Mouse (Mus musculus): Measurements from ENCODE around the gene Gng8. TPM values are rescaled to one million over a fixed set of nuclear protein-coding genes. Genes with fewer than 3 reads are reported as not detected.

Gng8 gene
- polyA plus RNA-seq, 1 experiment from 2014 or later = 18.5 TPM

- H3K27me3 ChIP-seq (ENCODE audit: low read depth, poor library complexity, severe bottlenecking) = peaks cover 12% of the 10 kb centered on the region; the same call in 1 of the 2 replicates
- H3K9me3 ChIP-seq (replicated peaks) = peaks cover 4% of the 10 kb centered on the region
- peak; percentile 88 for DNase-seq (ENCODE audit: low spot score)
- H3K4me1 ChIP-seq = peaks cover 54% of the 10 kb centered on the region
- H3K4me3 ChIP-seq = peak overlapping the region; percentile 30
- peaks cover 67% of the 10 kb centered on the region for H3K36me3 ChIP-seq
- WGBS = 19% methylated on average over 9 of the region's 9 CpGs
- H3K27ac ChIP-seq = peak overlapping the region; percentile 96
These were observed 11.6 kb upstream of the Gng8 start for GRCm38 (mm10) chr7:16879796-16880547.

GRCm38 (mm10) chr7:16880615-16881014, 11.0 kb upstream of the Gng8 start:
- Histone ChIP-seq H3K4me3 (peak overlapping the region; percentile 30), H3K4me1 (peaks cover 56% of the 10 kb centered on the region), H3K9me3 (replicated peaks) (peaks cover 9% of the 10 kb centered on the region), H3K36me3 (peaks cover 74% of the 10 kb centered on the region), H3K27me3 (ENCODE audit: low read depth, poor library complexity, severe bottlenecking) (peaks cover 19% of the 10 kb centered on the region), H3K27ac (peak overlapping the region; percentile 96)
- no peak for DNase-seq (ENCODE audit: low spot score)
- WGBS = 17% methylated on average over 5 of the region's 5 CpGs

GRCm38 (mm10) chr7:16883162-16883561, 8.4 kb upstream of the Gng8 start:
- peaks cover 18% of the 10 kb centered on the region for H3K9me3 ChIP-seq (replicated peaks)
- WGBS = 94% methylated on average over 6 of the region's 6 CpGs
- H3K27ac ChIP-seq = no peak overlapping the region
- peaks cover 31% of the 10 kb centered on the region for H3K27me3 ChIP-seq (ENCODE audit: low read depth, poor library complexity, severe bottlenecking)
- H3K36me3 ChIP-seq = peaks cover 93% of the 10 kb centered on the region
- DNase-seq (ENCODE audit: low spot score) = no peak
- H3K4me3 ChIP-seq = no peak overlapping the region
- peaks cover 39% of the 10 kb centered on the region for H3K4me1 ChIP-seq

DNA sequence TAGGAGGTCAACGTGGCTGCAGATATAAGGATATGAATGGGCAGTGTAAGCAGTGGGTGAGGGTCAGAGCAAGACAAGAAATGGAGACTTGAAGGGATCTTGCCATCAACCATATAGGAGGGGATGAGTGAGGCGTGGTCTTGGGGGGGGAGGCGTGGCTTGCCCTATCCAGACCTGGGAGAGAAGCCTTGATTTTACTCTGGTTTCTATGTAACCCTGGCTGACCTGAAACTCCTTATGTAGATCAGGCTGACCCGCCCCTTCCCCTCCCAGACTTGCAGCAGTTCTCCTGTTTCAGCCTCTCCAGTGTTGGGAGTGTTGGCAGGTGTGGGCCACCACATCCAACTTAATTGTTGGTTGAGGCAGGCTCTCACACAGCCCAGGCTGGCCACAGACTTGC, 7.3 kb upstream of the Gng8 start:
- H3K27ac ChIP-seq = peak overlapping the region; percentile 15; the same call in 1 of the 2 replicates
- H3K36me3 ChIP-seq = peaks cover 91% of the 10 kb centered on the region
- no peak for DNase-seq (ENCODE audit: low spot score)
- WGBS = 54% methylated on average over 4 of the region's 4 CpGs
- peaks cover 38% of the 10 kb centered on the region for H3K4me1 ChIP-seq
- peaks cover 31% of the 10 kb centered on the region for H3K27me3 ChIP-seq (ENCODE audit: low read depth, poor library complexity, severe bottlenecking)
- peaks cover 18% of the 10 kb centered on the region for H3K9me3 ChIP-seq (replicated peaks)
- no peak overlapping the region for H3K4me3 ChIP-seq

DNA sequence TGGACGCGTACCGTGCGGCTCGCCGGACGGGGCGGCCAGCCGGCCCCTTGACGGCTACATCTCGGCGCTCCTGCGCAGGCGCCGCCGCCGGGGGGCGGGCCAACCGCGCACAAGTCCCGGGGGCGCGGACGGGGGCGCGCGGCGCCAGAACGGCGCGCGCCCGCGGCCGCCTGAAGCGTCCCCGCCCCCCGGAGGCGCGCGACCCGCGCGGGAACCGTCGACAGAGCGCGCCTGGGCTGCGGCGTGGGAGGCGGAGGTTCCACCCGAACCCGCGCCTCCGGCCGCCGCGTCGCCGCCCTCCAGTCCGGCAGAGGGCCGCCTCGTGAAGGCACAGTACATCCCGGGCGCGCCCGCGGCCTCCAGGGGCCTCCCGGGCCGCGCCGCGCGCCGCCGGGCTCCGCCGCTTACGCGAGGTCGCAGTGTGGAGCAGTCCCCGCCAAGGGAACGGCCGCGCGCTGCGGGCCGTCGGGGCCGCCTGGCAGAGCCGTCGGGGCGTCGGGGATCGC, 6.3 kb upstream of the Gng8 start:
- peaks cover 18% of the 10 kb centered on the region for H3K9me3 ChIP-seq (replicated peaks)
- peaks cover 31% of the 10 kb centered on the region for H3K27me3 ChIP-seq (ENCODE audit: low read depth, poor library complexity, severe bottlenecking)
- no peak for DNase-seq (ENCODE audit: low spot score)
- peaks cover 32% of the 10 kb centered on the region for H3K4me1 ChIP-seq
- peak overlapping the region; percentile 80 for H3K27ac ChIP-seq
- H3K4me3 ChIP-seq = peak overlapping the region; percentile 29
- WGBS = 25% methylated on average over 95 of the region's 95 CpGs
- H3K36me3 ChIP-seq = peaks cover 92% of the 10 kb centered on the region

- H3K27ac ChIP-seq = peak overlapping the region; percentile 80
- WGBS = 49% methylated on average over 59 of the region's 59 CpGs
These were observed 5.7 kb upstream of the Gng8 start for GRCm38 (mm10) chr7:16885905-16886304.

GRCm38 (mm10) chr7:16890536-16890935, 1.1 kb upstream of the Gng8 start:
- peaks cover 42% of the 10 kb centered on the region for H3K36me3 ChIP-seq
- H3K27me3 ChIP-seq (ENCODE audit: low read depth, poor library complexity, severe bottlenecking) = peaks cover 35% of the 10 kb centered on the region
- 13% methylated on average over 6 of the region's 6 CpGs for WGBS
- H3K4me3 ChIP-seq = peak overlapping the region; percentile 53
- DNase-seq (ENCODE audit: low spot score) = no peak
- peak overlapping the region; percentile 94 for H3K27ac ChIP-seq
- peaks cover 9% of the 10 kb centered on the region for H3K9me3 ChIP-seq (replicated peaks)
- H3K4me1 ChIP-seq = peaks cover 61% of the 10 kb centered on the region

More at GRCm38 (mm10) chr7:16885905-16886304, 5.7 kb upstream of the Gng8 start:
- Histone ChIP-seq H3K27me3 (ENCODE audit: low read depth, poor library complexity, severe bottlenecking) (peaks cover 31% of the 10 kb centered on the region), H3K4me3 (peak overlapping the region; percentile 29), H3K36me3 (peaks cover 88% of the 10 kb centered on the region), H3K4me1 (peaks cover 32% of the 10 kb centered on the region), H3K9me3 (replicated peaks) (peaks cover 18% of the 10 kb centered on the region)
- DNase-seq (ENCODE audit: low spot score) = no peak

DNA sequence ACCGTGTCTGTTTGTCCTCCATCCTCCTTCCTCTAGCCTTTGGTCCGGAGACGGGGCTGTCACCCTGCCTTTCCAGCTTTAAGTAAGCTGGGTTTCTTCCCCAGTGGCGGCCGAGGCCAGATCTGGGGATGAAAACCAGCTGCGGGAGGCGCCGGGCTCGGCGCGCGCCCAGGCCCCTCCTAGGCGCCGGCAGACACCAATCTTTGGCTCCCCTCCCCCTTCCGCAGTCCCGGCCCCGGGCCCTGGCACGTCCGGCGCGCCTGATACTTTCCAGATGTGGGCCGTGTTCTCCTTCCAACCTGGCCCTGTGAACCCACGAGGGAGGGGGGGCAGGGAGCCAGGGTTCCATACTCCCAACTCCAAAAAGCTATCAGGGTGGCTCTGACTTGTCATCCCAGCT, 642 bp upstream of the Gng8 start:
- H3K36me3 ChIP-seq = peaks cover 37% of the 10 kb centered on the region
- peaks cover 62% of the 10 kb centered on the region for H3K4me1 ChIP-seq
- H3K9me3 ChIP-seq (replicated peaks) = peaks cover 5% of the 10 kb centered on the region
- peak overlapping the region; percentile 94 for H3K27ac ChIP-seq
- under 1% methylated on average over 23 of the region's 23 CpGs for WGBS
- peak; percentile 99 for DNase-seq (ENCODE audit: low spot score)
- peak overlapping the region; percentile 53 for H3K4me3 ChIP-seq
- peaks cover 30% of the 10 kb centered on the region for H3K27me3 ChIP-seq (ENCODE audit: low read depth, poor library complexity, severe bottlenecking)

GRCm38 (mm10) chr7:16892352-16892730, 755 bp downstream of the Gng8 start:
- H3K27me3 ChIP-seq (ENCODE audit: low read depth, poor library complexity, severe bottlenecking) = peaks cover 22% of the 10 kb centered on the region
- DNase-seq (ENCODE audit: low spot score) = no peak
- H3K4me1 ChIP-seq = peaks cover 62% of the 10 kb centered on the region
- H3K4me3 ChIP-seq = peak overlapping the region; percentile 53
- H3K9me3 ChIP-seq (replicated peaks) = no peaks in the 10 kb centered on the region; the same call in 1 of the 2 replicates
- peaks cover 37% of the 10 kb centered on the region for H3K36me3 ChIP-seq
- WGBS = 46% methylated on average over 9 of the region's 9 CpGs
- H3K27ac ChIP-seq = peak overlapping the region; percentile 94

DNA sequence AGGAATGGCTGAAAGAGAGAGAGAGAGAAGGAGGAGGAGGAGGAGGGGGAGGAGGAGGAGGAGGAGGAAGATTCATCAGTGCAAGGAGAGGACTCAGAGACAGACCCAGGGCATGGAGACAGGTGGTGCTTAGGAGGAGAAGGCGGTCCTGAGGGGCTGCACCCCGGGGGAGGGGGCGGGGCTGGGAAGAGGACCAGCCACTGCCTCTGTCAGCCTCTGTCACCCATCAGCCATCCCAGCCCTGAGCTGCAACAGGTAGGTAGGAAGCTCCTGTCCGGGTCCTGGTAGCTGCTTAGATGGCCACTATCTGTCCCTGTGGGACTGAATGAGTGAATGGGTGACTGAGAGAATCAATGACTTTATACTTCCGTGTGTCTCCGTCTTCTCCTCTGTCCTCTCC, 2.0 kb downstream of the Gng8 start:
- peaks cover 22% of the 10 kb centered on the region for H3K27me3 ChIP-seq (ENCODE audit: low read depth, poor library complexity, severe bottlenecking)
- peaks cover 57% of the 10 kb centered on the region for H3K4me1 ChIP-seq
- peaks cover 25% of the 10 kb centered on the region for H3K36me3 ChIP-seq
- H3K9me3 ChIP-seq (replicated peaks) = no peaks in the 10 kb centered on the region; the same call in 1 of the 2 replicates
- peak overlapping the region; percentile 65; the same call in 1 of the 2 replicates for H3K27ac ChIP-seq
- WGBS = 5% methylated on average over 6 of the region's 6 CpGs
- no peak for DNase-seq (ENCODE audit: low spot score)
- peak overlapping the region; percentile 53 for H3K4me3 ChIP-seq

DNA sequence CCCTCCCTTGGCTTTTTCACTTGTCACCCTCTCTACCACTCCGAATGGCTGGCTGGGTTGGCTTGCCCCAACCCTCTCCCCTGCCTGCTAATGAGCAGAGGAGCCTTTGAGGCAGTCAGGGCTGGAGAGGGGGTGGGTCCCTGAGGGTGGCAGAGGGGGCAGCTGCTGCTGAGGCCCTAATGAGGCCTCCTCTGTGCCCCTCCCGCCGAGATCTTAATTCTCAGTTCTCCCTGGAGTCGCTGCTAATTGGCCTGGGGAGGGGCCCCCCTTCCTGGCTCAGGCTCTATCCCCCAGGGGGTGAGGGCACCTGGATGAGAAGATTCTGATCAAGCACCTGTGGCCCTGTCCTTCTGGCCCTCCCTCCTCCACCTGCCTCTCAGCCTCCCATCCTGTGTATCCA, 2.7 kb downstream of the Gng8 start:
- DNase-seq (ENCODE audit: low spot score) = no peak
- Histone ChIP-seq H3K36me3 (peaks cover 20% of the 10 kb centered on the region), H3K27ac (peak overlapping the region; percentile 65), H3K4me3 (peak overlapping the region; percentile 53), H3K4me1 (peaks cover 57% of the 10 kb centered on the region), H3K27me3 (ENCODE audit: low read depth, poor library complexity, severe bottlenecking) (peaks cover 22% of the 10 kb centered on the region), H3K9me3 (replicated peaks) (no peaks in the 10 kb centered on the region; the same call in 1 of the 2 replicates)
- WGBS = 0% methylated on average over 4 of the region's 4 CpGs

- H3K36me3 ChIP-seq = peaks cover 14% of the 10 kb centered on the region
- no peaks in the 10 kb centered on the region for H3K9me3 ChIP-seq (replicated peaks)
- H3K4me1 ChIP-seq = peaks cover 57% of the 10 kb centered on the region
- DNase-seq (ENCODE audit: low spot score) = peak; percentile 91
- H3K4me3 ChIP-seq = peak overlapping the region; percentile 53
- WGBS = under 1% methylated on average over 24 of the region's 24 CpGs
- peaks cover 22% of the 10 kb centered on the region for H3K27me3 ChIP-seq (ENCODE audit: low read depth, poor library complexity, severe bottlenecking)
- H3K27ac ChIP-seq = peak overlapping the region; percentile 65
These were observed 3.4 kb downstream of the Gng8 start for GRCm38 (mm10) chr7:16895000-16895399.

- H3K9me3 ChIP-seq (replicated peaks) = no peaks in the 10 kb centered on the region
- 31% methylated on average over 10 of the region's 10 CpGs for WGBS
- peak overlapping the region; percentile 65; the same call in 1 of the 2 replicates for H3K27ac ChIP-seq
- H3K36me3 ChIP-seq = peaks cover 14% of the 10 kb centered on the region
- H3K4me1 ChIP-seq = peaks cover 57% of the 10 kb centered on the region
- peaks cover 24% of the 10 kb centered on the region for H3K27me3 ChIP-seq (ENCODE audit: low read depth, poor library complexity, severe bottlenecking)
- no peak for DNase-seq (ENCODE audit: low spot score)
- peak overlapping the region; percentile 53 for H3K4me3 ChIP-seq
These were observed 3.9 kb downstream of the Gng8 start for GRCm38 (mm10) chr7:16895511-16895910.

Measured in limb, embryonic 10.5 days (tissue).